Mouse (Mus musculus): ENCODE measurements around the gene Pf4. TPM values are rescaled to one million over a fixed set of nuclear protein-coding genes. Genes with fewer than 3 reads are reported as not detected.
"Not testable (repeated sequence)": the region's sequence is repeated elsewhere in the genome, so short reads cannot be mapped to it uniquely, and the experiment has no call there.

The Pf4 gene
- polyA plus RNA-seq, 1 experiment: 6.2 TPM

DNA sequence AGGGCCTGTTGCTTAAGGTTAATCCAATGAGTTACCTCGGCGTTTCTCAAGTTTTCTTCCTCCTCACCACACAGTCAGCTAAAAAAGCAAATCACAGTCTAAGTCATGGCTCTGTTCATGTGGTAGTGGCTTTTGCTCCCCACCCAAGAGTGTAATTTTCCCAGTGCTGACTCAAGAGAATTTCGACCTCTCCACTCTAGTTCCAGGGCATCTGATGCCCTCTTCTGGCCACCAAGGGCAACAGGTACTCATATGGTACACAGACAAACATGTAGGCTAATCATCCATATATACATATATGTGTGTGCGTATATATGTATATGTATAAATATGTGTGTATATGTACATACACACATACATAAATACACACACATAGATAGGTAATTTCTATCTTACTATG is 15.9 kb downstream of the Pf4 start:
- Histone ChIP-seq H3K4me3 (ENCODE audit: control insufficient read depth, low read depth, low read length) (no peak overlapping the region), H3K27ac (ENCODE audit: control insufficient read depth, insufficient read depth, low read depth, low read length) (no peak overlapping the region), H3K4me1 (ENCODE audit: control insufficient read depth, insufficient read depth, low read length) (peaks cover 12% of the 10 kb centered on the region), H3K27me3 (ENCODE audit: control insufficient read depth, insufficient read depth, low read length) (no peaks in the 10 kb centered on the region), H3K36me3 (ENCODE audit: control insufficient read depth, insufficient read depth, low read length) (no peaks in the 10 kb centered on the region)
- TF ChIP-seq POLR2A (IDR thresholded peaks at IDR 0.05; ENCODE audit: control insufficient read depth, low read depth, low read length) (no peak), CTCF (IDR thresholded peaks at IDR 0.05; ENCODE audit: control insufficient read depth, insufficient read depth, insufficient replicate concordance, low read depth, low read length) (no peak)

DNA sequence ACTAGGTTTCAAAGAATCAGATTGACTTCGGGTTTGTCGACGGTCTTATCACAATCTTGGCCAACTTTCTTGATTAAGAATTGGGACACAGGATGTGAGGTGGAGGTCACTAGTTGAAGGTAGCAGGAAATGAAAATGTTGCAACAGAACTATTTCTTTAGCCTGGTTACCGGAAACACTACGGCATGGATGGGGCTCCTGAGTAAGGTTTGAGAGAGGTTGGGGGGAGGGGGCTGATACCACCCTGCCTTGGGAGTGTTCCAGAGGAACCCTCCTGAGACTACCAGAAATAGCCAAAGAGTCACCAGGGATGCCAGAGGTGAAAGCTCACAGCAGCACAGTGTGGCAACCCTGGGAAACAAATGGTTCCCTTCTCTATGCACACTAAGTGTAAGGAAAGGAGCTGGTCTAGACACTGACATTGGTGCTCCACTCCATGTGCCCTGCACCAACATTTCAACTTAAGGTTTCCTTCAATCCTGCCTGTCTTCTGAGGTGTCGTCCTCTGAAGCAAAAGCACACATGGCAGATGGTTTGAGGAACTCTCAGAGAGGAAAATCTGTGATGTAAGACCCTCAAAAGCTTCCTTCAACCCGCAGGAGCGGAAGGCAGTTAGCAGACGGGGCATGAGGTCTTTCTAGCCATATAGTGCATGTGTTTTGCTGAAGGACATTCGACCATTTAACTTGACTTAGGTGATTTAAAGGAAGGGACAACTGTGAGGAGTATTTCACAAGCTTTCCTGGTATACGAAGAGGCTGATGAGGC is 17.3 kb downstream of the Pf4 start:
- H3K27me3 ChIP-seq (ENCODE audit: control insufficient read depth, insufficient read depth, low read length): no peaks in the 10 kb centered on the region
- peaks cover 12% of the 10 kb centered on the region for H3K4me1 ChIP-seq (ENCODE audit: control insufficient read depth, insufficient read depth, low read length)
- H3K27ac ChIP-seq (ENCODE audit: control insufficient read depth, insufficient read depth, low read depth, low read length): no peak overlapping the region
- TF ChIP-seq CTCF (IDR thresholded peaks at IDR 0.05; ENCODE audit: control insufficient read depth, insufficient read depth, insufficient replicate concordance, low read depth, low read length) (no peak), POLR2A (IDR thresholded peaks at IDR 0.05; ENCODE audit: control insufficient read depth, low read depth, low read length) (no peak)
- H3K36me3 ChIP-seq (ENCODE audit: control insufficient read depth, insufficient read depth, low read length): no peaks in the 10 kb centered on the region
- H3K4me3 ChIP-seq (ENCODE audit: control insufficient read depth, low read depth, low read length): no peak overlapping the region

DNA sequence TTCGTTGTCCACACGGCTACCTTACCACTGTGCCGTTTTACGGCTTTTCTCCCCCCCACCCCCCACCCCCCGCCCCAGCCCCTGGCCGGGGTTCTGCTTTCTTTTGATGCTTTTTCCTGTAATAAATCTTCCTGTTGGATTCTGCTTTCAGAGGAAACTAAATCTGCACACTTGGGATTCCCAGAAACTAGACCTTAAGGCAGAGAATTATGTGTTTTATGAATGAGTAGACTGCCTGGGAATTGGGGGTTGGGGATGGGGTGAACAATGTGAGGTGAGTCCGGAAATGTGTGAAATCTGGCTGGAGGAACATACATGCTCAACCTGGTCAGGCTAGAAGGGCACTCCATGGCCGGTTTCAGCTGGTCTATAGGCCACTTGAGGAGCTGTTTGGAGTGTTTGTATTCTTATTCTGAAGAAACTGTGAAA is 17.9 kb downstream of the Pf4 start:
- Histone ChIP-seq H3K27me3 (ENCODE audit: control insufficient read depth, insufficient read depth, low read length) (no peaks in the 10 kb centered on the region), H3K27ac (ENCODE audit: control insufficient read depth, insufficient read depth, low read depth, low read length) (no peak overlapping the region), H3K4me1 (ENCODE audit: control insufficient read depth, insufficient read depth, low read length) (peaks cover 12% of the 10 kb centered on the region), H3K4me3 (ENCODE audit: control insufficient read depth, low read depth, low read length) (no peak overlapping the region), H3K36me3 (ENCODE audit: control insufficient read depth, insufficient read depth, low read length) (no peaks in the 10 kb centered on the region)
- TF ChIP-seq CTCF (IDR thresholded peaks at IDR 0.05; ENCODE audit: control insufficient read depth, insufficient read depth, insufficient replicate concordance, low read depth, low read length) (no peak), POLR2A (IDR thresholded peaks at IDR 0.05; ENCODE audit: control insufficient read depth, low read depth, low read length) (no peak)

DNA sequence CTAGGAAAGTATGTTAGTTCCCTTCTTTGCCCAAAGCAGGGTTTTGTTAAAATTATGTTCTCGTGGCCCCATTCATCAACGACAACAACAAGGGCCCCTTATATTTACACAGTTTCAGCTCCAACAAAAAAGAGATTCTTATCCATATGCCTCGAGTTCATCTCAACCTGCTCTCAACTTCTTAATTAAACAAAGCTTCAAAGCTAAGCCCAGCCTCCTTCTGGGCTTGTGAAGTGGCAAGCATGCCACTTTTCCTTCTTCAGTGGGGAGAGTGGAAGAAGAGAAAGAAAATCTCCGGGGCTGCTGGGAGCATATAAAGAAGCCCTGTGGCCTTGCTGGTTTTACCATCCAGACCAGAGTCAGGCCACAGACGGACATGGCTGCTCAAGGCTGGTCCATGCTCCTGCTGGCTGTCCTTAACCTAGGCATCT is 22.0 kb downstream of the Pf4 start, which contains the start of gene Cxcl15:
Gene Cxcl15 (plus strand): TSS at position 340 of the 431 bp plus-strand sequence.
- Histone ChIP-seq H3K4me1 (ENCODE audit: control insufficient read depth, insufficient read depth, low read length) (peaks cover 5% of the 10 kb centered on the region), H3K27me3 (ENCODE audit: control insufficient read depth, insufficient read depth, low read length) (no peaks in the 10 kb centered on the region), H3K27ac (ENCODE audit: control insufficient read depth, insufficient read depth, low read depth, low read length) (no peak within 1 kb of the TSS), H3K4me3 (ENCODE audit: control insufficient read depth, low read depth, low read length) (no peak within 1 kb of the TSS), H3K36me3 (ENCODE audit: control insufficient read depth, insufficient read depth, low read length) (no peaks in the 10 kb centered on the region)
- TF ChIP-seq CTCF (IDR thresholded peaks at IDR 0.05; ENCODE audit: control insufficient read depth, insufficient read depth, insufficient replicate concordance, low read depth, low read length) (no peak), POLR2A (IDR thresholded peaks at IDR 0.05; ENCODE audit: control insufficient read depth, low read depth, low read length) (no peak)

DNA sequence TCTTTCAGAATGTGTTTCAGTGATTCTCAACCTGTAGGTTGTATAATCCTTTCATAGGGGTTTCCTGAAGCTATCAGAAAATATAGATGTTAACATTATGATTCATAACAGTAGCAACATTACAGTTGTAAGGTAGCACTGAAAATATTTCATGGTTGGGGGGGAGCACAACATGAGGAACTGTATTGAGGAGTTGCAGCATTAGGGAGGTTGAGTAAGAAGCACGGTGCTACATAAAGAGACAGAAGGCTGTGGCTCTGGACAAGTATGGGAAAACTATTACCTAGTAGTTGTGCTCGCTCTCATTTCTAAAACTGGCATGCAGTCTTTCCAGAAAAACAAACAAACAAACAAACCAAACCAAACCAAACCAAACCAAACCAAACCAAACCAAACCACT is 23.2 kb downstream of the Pf4 start:
- not testable (repeated sequence) for H3K27me3 ChIP-seq (ENCODE audit: control insufficient read depth, insufficient read depth, low read length); H3K36me3 ChIP-seq (ENCODE audit: control insufficient read depth, insufficient read depth, low read length); H3K4me1 ChIP-seq (ENCODE audit: control insufficient read depth, insufficient read depth, low read length); H3K4me3 ChIP-seq (ENCODE audit: control insufficient read depth, low read depth, low read length); H3K27ac ChIP-seq (ENCODE audit: control insufficient read depth, insufficient read depth, low read depth, low read length)

DNA sequence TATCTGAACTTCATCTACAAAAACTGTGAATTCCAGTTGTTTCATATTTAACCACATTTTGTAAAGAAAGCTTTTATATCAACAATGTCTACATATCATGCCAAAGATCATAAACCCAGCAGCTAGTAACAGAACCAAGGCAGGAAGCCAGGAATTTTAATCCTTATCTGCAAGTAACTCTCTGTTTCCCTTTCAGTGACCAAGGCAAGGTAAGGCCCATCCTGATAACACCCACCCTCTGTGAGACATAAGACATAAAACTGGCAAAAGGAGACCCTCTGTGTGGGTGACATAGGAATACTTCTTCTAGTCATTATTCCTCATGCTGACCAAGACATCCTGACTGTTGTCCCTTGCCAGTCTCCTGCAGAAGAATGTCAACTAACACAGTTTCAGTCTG is 32.3 kb downstream of the Pf4 start:
- H3K4me1 ChIP-seq (ENCODE audit: control insufficient read depth, insufficient read depth, low read length): no peaks in the 10 kb centered on the region
- H3K4me3 ChIP-seq (ENCODE audit: control insufficient read depth, low read depth, low read length): no peak overlapping the region
- H3K27ac ChIP-seq (ENCODE audit: control insufficient read depth, insufficient read depth, low read depth, low read length): no peak overlapping the region
- TF ChIP-seq POLR2A (IDR thresholded peaks at IDR 0.05; ENCODE audit: control insufficient read depth, low read depth, low read length): no peak
- TF ChIP-seq CTCF (IDR thresholded peaks at IDR 0.05; ENCODE audit: control insufficient read depth, insufficient read depth, insufficient replicate concordance, low read depth, low read length): no peak
- H3K36me3 ChIP-seq (ENCODE audit: control insufficient read depth, insufficient read depth, low read length): no peaks in the 10 kb centered on the region
- H3K27me3 ChIP-seq (ENCODE audit: control insufficient read depth, insufficient read depth, low read length): no peaks in the 10 kb centered on the region

DNA sequence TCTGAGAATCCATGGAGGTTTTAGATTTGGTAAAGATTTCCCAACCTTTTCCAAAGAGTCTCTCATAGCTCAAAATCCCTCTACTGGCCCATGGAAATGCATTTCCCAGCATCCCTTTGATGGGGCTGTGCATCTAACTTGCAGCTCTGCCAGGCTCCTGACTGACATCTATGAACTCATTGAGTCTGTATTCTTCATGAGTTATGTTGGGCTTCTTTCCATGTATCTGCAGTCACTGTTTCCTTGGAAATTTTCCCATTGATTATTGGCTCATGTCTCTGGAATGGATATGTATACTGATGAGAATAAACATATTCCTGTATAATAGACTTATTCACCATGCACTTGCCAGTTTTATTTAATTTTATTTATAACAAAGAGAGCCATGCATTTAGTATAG is 33.8 kb downstream of the Pf4 start:
- Histone ChIP-seq H3K36me3 (ENCODE audit: control insufficient read depth, insufficient read depth, low read length) (no peaks in the 10 kb centered on the region), H3K4me3 (ENCODE audit: control insufficient read depth, low read depth, low read length) (no peak overlapping the region), H3K27ac (ENCODE audit: control insufficient read depth, insufficient read depth, low read depth, low read length) (no peak overlapping the region), H3K27me3 (ENCODE audit: control insufficient read depth, insufficient read depth, low read length) (no peaks in the 10 kb centered on the region), H3K4me1 (ENCODE audit: control insufficient read depth, insufficient read depth, low read length) (no peaks in the 10 kb centered on the region)
- TF ChIP-seq POLR2A (IDR thresholded peaks at IDR 0.05; ENCODE audit: control insufficient read depth, low read depth, low read length): no peak

Data from testis, adult 2 months (tissue).